In genomic region chr12:11203694-11204665, GRCm38 (mm10) we compare ENCODE assay signal across 10 mouse cellular contexts. TPM values are rescaled to one million over a fixed set of nuclear protein-coding genes. Genes with fewer than 3 reads are reported as not detected.
DNase-seq lines count a peak whose midpoint lies in the region; ATAC-seq lines count a peak whose summit lies in the region.
"Had no signal": no experiment of that assay in that cellular context is flagged by ENCODE, and none has a peak within 500 bp of the region (broad histone marks: within the 10 kb centered on the region; RNA-seq: fewer than 3 reads in every experiment).

No protein-coding gene starts in this region.

- H3K4me3 ChIP-seq in heart, embryonic 12.5 days: peak overlapping the region; percentile 2
- no peak overlapping the region for H3K4me3 ChIP-seq in stomach, embryonic 14.5 days (ENCODE audit: low read depth, low read length)

- no peaks in the 10 kb centered on the region for H3K36me3 ChIP-seq in heart, embryonic 12.5 days
- H3K36me3 ChIP-seq in stomach, embryonic 14.5 days (ENCODE audit: control insufficient read depth, insufficient read depth, low read length): no peaks in the 10 kb centered on the region

- peak overlapping the region; percentile 47 for H3K4me2 ChIP-seq in heart, embryonic 12.5 days
- H3K4me2 ChIP-seq in stomach, embryonic 14.5 days (replicated peaks; ENCODE audit: low read depth, low read length): no peak overlapping the region

- DNase-seq in adrenal gland, adult 8-10 months: peak; percentile 29
- peak; percentile 8 for DNase-seq in cerebellum, adult 8-10 months
- DNase-seq in kidney, postnatal 25 days: peak; percentile 53 to 69
- DNase-seq in spleen, postnatal 36 days (ENCODE audit: low spot score in 2 of 2): no peak
- DNase-seq in embryo, embryonic 10.5 days (ENCODE audit: low spot score): no peak
- no peak for DNase-seq in embryo, embryonic 10 days (ENCODE audit: low spot score)

- no peaks in the 10 kb centered on the region for H3K9me3 ChIP-seq in heart, embryonic 12.5 days (replicated peaks)
- no peaks in the 10 kb centered on the region for H3K9me3 ChIP-seq in stomach, embryonic 14.5 days (ENCODE audit: control insufficient read depth, low read depth, low read length)

- 0 out of 2 replicates have a peak overlapping the region, but pooled peaks have one; percentile 32 for H3K9ac ChIP-seq in heart, embryonic 12.5 days
- no peak overlapping the region for H3K9ac ChIP-seq in stomach, embryonic 14.5 days (replicated peaks; ENCODE audit: low read depth, low read length)

- H3K27me3 ChIP-seq in heart, embryonic 12.5 days (replicated peaks): no peaks in the 10 kb centered on the region
- H3K27me3 ChIP-seq in stomach, embryonic 14.5 days (ENCODE audit: control insufficient read depth, insufficient read depth, low read length): no peaks in the 10 kb centered on the region

- H3K4me1 ChIP-seq in heart, embryonic 12.5 days (replicated peaks): peaks cover 22% of the 10 kb centered on the region
- no peaks in the 10 kb centered on the region for H3K4me1 ChIP-seq in stomach, embryonic 14.5 days (ENCODE audit: control insufficient read depth, insufficient read depth, low read length)

- WGBS in heart, embryonic 12.5 days: 32% methylated on average over 18 of the region's 18 CpGs
- 50% methylated on average over 18 of the region's 18 CpGs for WGBS in stomach, embryonic 14.5 days

- peak; percentile 78 for ATAC-seq in heart, embryonic 12.5 days (ENCODE audit: insufficient number of reproducible peaks, low FRiP score)
- peak; percentile 58; the same call in 1 of the 2 replicates for ATAC-seq in stomach, embryonic 14.5 days (ENCODE audit: insufficient number of reproducible peaks, insufficient read depth, low FRiP score, low read depth)

- H3K27ac ChIP-seq in heart, embryonic 12.5 days (ENCODE audit: poor library complexity, severe bottlenecking): peak overlapping the region; percentile 77
- peak overlapping the region; percentile 88 for H3K27ac ChIP-seq in stomach, embryonic 14.5 days (ENCODE audit: low read length)

RNA-seq across cellular contexts. Expression of gene Msgn1, which starts 4.8 kb away (rescaled TPM):
- total RNA-seq in adrenal gland, adult 8-10 months (2022): not detected
- polyA plus RNA-seq in heart, embryonic 12.5 days (2016; fragmentation: Nextera tagmentation; extraction: Ambion mirVana): not detected in 2 replicates
- not detected in 2 replicates for polyA plus RNA-seq in stomach, embryonic 14.5 days (2014; fragmentation: Nextera tagmentation; extraction: Ambion mirVana)
- total RNA-seq: hematopoietic stem cell, adult 5-6 weeks had no signal
- polyA plus RNA-seq: neural tube, embryonic 11.5 days had no signal

RNA-seq across cellular contexts. Expression of gene Kcns3, which starts 53.1 kb away (rescaled TPM):
- 1 to 10 TPM; 2.6 to 7.6 (median 3.8) TPM for total RNA-seq in adrenal gland, adult 8-10 months (2022)
- 0.08 and 0.38 TPM in 2 replicates for polyA plus RNA-seq in heart, embryonic 12.5 days (2016; fragmentation: Nextera tagmentation; extraction: Ambion mirVana)
- polyA plus RNA-seq in stomach, embryonic 14.5 days (2014; fragmentation: Nextera tagmentation; extraction: Ambion mirVana): 17.4 and 19.8 TPM in 2 replicates
- total RNA-seq: hematopoietic stem cell, adult 5-6 weeks had no signal

Comparison
In these comparisons a context has a peak if more than half of its experiments do, and no peak if none do; other contexts are left out.
1. DNase-seq: peak in adrenal gland, adult 8-10 months (single experiment), cerebellum, adult 8-10 months (single experiment) and kidney, postnatal 25 days (2 of 2); none in spleen, postnatal 36 days (0 of 2), embryo, embryonic 10.5 days (single experiment) and embryo, embryonic 10 days (single experiment).
2. RNA of gene Kcns3, which starts 53.1 kb away (polyA plus RNA-seq): 17.4 to 19.8 TPM in stomach, embryonic 14.5 days; 0.08 to 0.38 TPM in heart, embryonic 12.5 days; every median in the first group is over 10 times any median in the second.